Mouse (Mus musculus): ENCODE data around the gene Nfatc3. TPM values are rescaled to one million over a fixed set of nuclear protein-coding genes. Genes with fewer than 3 reads are reported as not detected.
A peak's percentile ranks its signal among the peaks of the same experiment; 100 is the strongest.

Nfatc3 gene
- polyA plus RNA-seq, 1 experiment from 2014 or later: 4.7 TPM

GRCm38 (mm10) chr8:106131021-106131420 is 72.4 kb downstream of the Nfatc3 start:
- Histone ChIP-seq H3K9me3 (no peaks in the 10 kb centered on the region), H3K4me3 (no peak overlapping the region), H3K4me1 (replicated peaks) (peaks cover 6% of the 10 kb centered on the region), H3K4me2 (no peak overlapping the region), H3K36me3 (peaks cover 56% of the 10 kb centered on the region), H3K27me3 (peaks cover 40% of the 10 kb centered on the region), H3K9ac (no peak overlapping the region), H3K27ac (no peak overlapping the region)
- 90% methylated on average over 4 of the region's 4 CpGs for WGBS
- ATAC-seq (ENCODE audit: low FRiP score): no peak

GRCm38 (mm10) chr8:106131488-106132222 is 73.0 kb downstream of the Nfatc3 start:
- WGBS: 90% methylated on average over 7 of the region's 7 CpGs

GRCm38 (mm10) chr8:106132356-106132755 is 73.7 kb downstream of the Nfatc3 start:
- peaks cover 51% of the 10 kb centered on the region for H3K36me3 ChIP-seq
- H3K9me3 ChIP-seq: no peaks in the 10 kb centered on the region
- H3K27ac ChIP-seq: no peak overlapping the region
- H3K4me1 ChIP-seq (replicated peaks): peaks cover 19% of the 10 kb centered on the region
- no peak overlapping the region for H3K9ac ChIP-seq
- H3K4me3 ChIP-seq: no peak overlapping the region
- WGBS: 90% methylated on average over 11 of the region's 11 CpGs
- H3K4me2 ChIP-seq: no peak overlapping the region
- ATAC-seq (ENCODE audit: low FRiP score): no peak
- peaks cover 53% of the 10 kb centered on the region for H3K27me3 ChIP-seq

More at GRCm38 (mm10) chr8:106131488-106132222, 73.0 kb downstream of the Nfatc3 start:
- peaks cover 56% of the 10 kb centered on the region for H3K36me3 ChIP-seq
- peaks cover 46% of the 10 kb centered on the region for H3K27me3 ChIP-seq
- H3K4me1 ChIP-seq (replicated peaks): peaks cover 12% of the 10 kb centered on the region
- no peak overlapping the region for H3K4me2 ChIP-seq
- no peaks in the 10 kb centered on the region for H3K9me3 ChIP-seq
- no peak for ATAC-seq (ENCODE audit: low FRiP score)
- no peak overlapping the region for H3K9ac ChIP-seq
- H3K27ac ChIP-seq: no peak overlapping the region
- H3K4me3 ChIP-seq: no peak overlapping the region

- H3K4me2 ChIP-seq: no peak overlapping the region
- ATAC-seq (ENCODE audit: low FRiP score): no peak
- no peaks in the 10 kb centered on the region for H3K9me3 ChIP-seq
- H3K36me3 ChIP-seq: peaks cover 41% of the 10 kb centered on the region
- peaks cover 30% of the 10 kb centered on the region for H3K4me1 ChIP-seq (replicated peaks)
- H3K27ac ChIP-seq: no peak overlapping the region
- no peak overlapping the region for H3K4me3 ChIP-seq
- H3K9ac ChIP-seq: no peak overlapping the region
- 73% methylated on average over 13 of the region's 13 CpGs for WGBS
- H3K27me3 ChIP-seq: peaks cover 65% of the 10 kb centered on the region
Observed at GRCm38 (mm10) chr8:106133526-106133925, 74.9 kb downstream of the Nfatc3 start.

GRCm38 (mm10) chr8:106133946-106134345 is 75.3 kb downstream of the Nfatc3 start:
- no peak for ATAC-seq (ENCODE audit: low FRiP score)
- WGBS: 78% methylated on average over 6 of the region's 6 CpGs

GRCm38 (mm10) chr8:106134751-106135571 is 76.3 kb downstream of the Nfatc3 start:
- H3K4me3 ChIP-seq: no peak overlapping the region
- peaks cover 29% of the 10 kb centered on the region for H3K36me3 ChIP-seq
- WGBS: 24% methylated on average over 14 of the region's 14 CpGs
- H3K9ac ChIP-seq: no peak overlapping the region
- H3K4me2 ChIP-seq: no peak overlapping the region
- H3K27ac ChIP-seq: no peak overlapping the region
- ATAC-seq (ENCODE audit: low FRiP score): no peak
- no peaks in the 10 kb centered on the region for H3K9me3 ChIP-seq
- peaks cover 79% of the 10 kb centered on the region for H3K27me3 ChIP-seq
- peaks cover 31% of the 10 kb centered on the region for H3K4me1 ChIP-seq (replicated peaks)

More at GRCm38 (mm10) chr8:106133946-106134345, 75.3 kb downstream of the Nfatc3 start:
- peaks cover 31% of the 10 kb centered on the region for H3K4me1 ChIP-seq (replicated peaks)
- H3K27ac ChIP-seq: no peak overlapping the region
- no peak overlapping the region for H3K4me3 ChIP-seq
- H3K4me2 ChIP-seq: no peak overlapping the region
- H3K36me3 ChIP-seq: peaks cover 37% of the 10 kb centered on the region
- no peaks in the 10 kb centered on the region for H3K9me3 ChIP-seq
- H3K9ac ChIP-seq: no peak overlapping the region
- H3K27me3 ChIP-seq: peaks cover 69% of the 10 kb centered on the region

- H3K27me3 ChIP-seq: peaks cover 85% of the 10 kb centered on the region
- WGBS: 5% methylated on average over 19 of the region's 19 CpGs
- H3K9me3 ChIP-seq: no peaks in the 10 kb centered on the region
- H3K27ac ChIP-seq: no peak overlapping the region
- peak overlapping the region; percentile 46 for H3K4me3 ChIP-seq
- H3K36me3 ChIP-seq: peaks cover 21% of the 10 kb centered on the region
- no peak overlapping the region for H3K9ac ChIP-seq
- peaks cover 31% of the 10 kb centered on the region for H3K4me1 ChIP-seq (replicated peaks)
- peak overlapping the region; percentile 76 for H3K4me2 ChIP-seq
- no peak for ATAC-seq (ENCODE audit: low FRiP score)
Observed at GRCm38 (mm10) chr8:106135672-106136071, 77.0 kb downstream of the Nfatc3 start.

- H3K27ac ChIP-seq: no peak within 1 kb of the TSS
- H3K36me3 ChIP-seq: peaks cover 14% of the 10 kb centered on the region
- under 1% methylated on average over 86 of the region's 86 CpGs for WGBS
- peak within 1 kb of the TSS; percentile 67 for H3K9ac ChIP-seq
- ATAC-seq (ENCODE audit: low FRiP score): no peak
- no peaks in the 10 kb centered on the region for H3K9me3 ChIP-seq
- H3K4me1 ChIP-seq (replicated peaks): peaks cover 31% of the 10 kb centered on the region
- H3K4me3 ChIP-seq: peak within 1 kb of the TSS; percentile 46
- peak within 1 kb of the TSS; percentile 76 for H3K4me2 ChIP-seq
- peaks cover 85% of the 10 kb centered on the region for H3K27me3 ChIP-seq
Observed at GRCm38 (mm10) chr8:106136156-106137130, 77.8 kb downstream of the Nfatc3 start, which contains the start of gene Esrp2. TSS of gene Esrp2 (minus strand) at chr8:106136974.

GRCm38 (mm10) chr8:106137218-106137905 is 78.7 kb downstream of the Nfatc3 start:
- ATAC-seq (ENCODE audit: low FRiP score): no peak
- peaks cover 82% of the 10 kb centered on the region for H3K27me3 ChIP-seq

GRCm38 (mm10) chr8:106137906-106138477 is 79.4 kb downstream of the Nfatc3 start:
- H3K36me3 ChIP-seq: peaks cover under 1% of the 10 kb centered on the region; the same call in 1 of the 2 replicates
- peaks cover 31% of the 10 kb centered on the region for H3K4me1 ChIP-seq (replicated peaks)
- peak overlapping the region; percentile 76 for H3K4me2 ChIP-seq
- ATAC-seq (ENCODE audit: low FRiP score): no peak
- no peak overlapping the region for H3K27ac ChIP-seq
- peak overlapping the region; percentile 46 for H3K4me3 ChIP-seq
- WGBS: under 1% methylated on average over 24 of the region's 24 CpGs
- H3K9me3 ChIP-seq: no peaks in the 10 kb centered on the region
- H3K9ac ChIP-seq: peak overlapping the region; percentile 66
- H3K27me3 ChIP-seq: peaks cover 76% of the 10 kb centered on the region

More at GRCm38 (mm10) chr8:106137218-106137905, 78.7 kb downstream of the Nfatc3 start:
- 4% methylated on average over 22 of the region's 22 CpGs for WGBS
- H3K36me3 ChIP-seq: peaks cover 6% of the 10 kb centered on the region
- H3K9me3 ChIP-seq: no peaks in the 10 kb centered on the region
- peaks cover 31% of the 10 kb centered on the region for H3K4me1 ChIP-seq (replicated peaks)
- peak overlapping the region; percentile 46 for H3K4me3 ChIP-seq
- H3K9ac ChIP-seq: peak overlapping the region; percentile 67
- H3K4me2 ChIP-seq: peak overlapping the region; percentile 76
- no peak overlapping the region for H3K27ac ChIP-seq

GRCm38 (mm10) chr8:106138616-106139015 is 80.0 kb downstream of the Nfatc3 start:
- H3K4me2 ChIP-seq: peak overlapping the region; percentile 76
- peaks cover 31% of the 10 kb centered on the region for H3K4me1 ChIP-seq (replicated peaks)
- H3K27me3 ChIP-seq: peaks cover 69% of the 10 kb centered on the region
- peak overlapping the region; percentile 46 for H3K4me3 ChIP-seq
- H3K9ac ChIP-seq: peak overlapping the region; percentile 66
- H3K27ac ChIP-seq: no peak overlapping the region
- no peaks in the 10 kb centered on the region for H3K36me3 ChIP-seq
- ATAC-seq (ENCODE audit: low FRiP score): no peak
- H3K9me3 ChIP-seq: no peaks in the 10 kb centered on the region
- 17% methylated on average over 7 of the region's 7 CpGs for WGBS
